Mouse (Mus musculus) cerebellum, adult (tissue): ENCODE results near the gene Plk3.

ENCODE experiments used
- ATAC-seq: cut with Nextera tagmentation; 2 replicates; pipeline ENCODE4 v1.9.2; 2017; ENCODE audit warnings: mild to moderate bottlenecking, moderate library complexity, mixed read lengths; ENCODE audit not compliant: insufficient number of reproducible peaks, low FRiP score, low TSS enrichment

Gene Plk3

DNA sequence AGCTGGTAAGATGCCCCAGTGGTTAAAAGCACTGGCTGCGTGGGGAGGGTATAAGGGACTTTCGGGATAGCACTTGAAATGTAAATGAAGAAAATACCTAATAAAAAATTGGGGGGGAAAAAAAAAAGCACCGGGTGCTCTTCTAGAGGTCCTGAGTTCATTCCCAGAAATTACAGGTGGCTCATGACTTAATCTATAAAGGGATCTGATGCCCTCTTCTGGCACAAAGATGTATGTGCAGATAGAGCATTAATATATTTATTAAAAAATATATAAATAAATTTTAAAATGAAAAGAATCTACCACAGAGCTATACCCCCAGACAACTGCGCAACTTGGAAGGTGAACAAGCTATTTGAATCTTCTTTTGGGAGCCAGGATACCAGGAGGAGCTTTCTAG, 6.8 kb upstream of the Plk3 start:
- no peak for ATAC-seq

GRCm38 (mm10) chr4:117139217-117139612, 5.5 kb upstream of the Plk3 start:
- ATAC-seq = no peak

- ATAC-seq = no peak
Observed at GRCm38 (mm10) chr4:117138295-117139216, 4.8 kb upstream of the Plk3 start.

DNA sequence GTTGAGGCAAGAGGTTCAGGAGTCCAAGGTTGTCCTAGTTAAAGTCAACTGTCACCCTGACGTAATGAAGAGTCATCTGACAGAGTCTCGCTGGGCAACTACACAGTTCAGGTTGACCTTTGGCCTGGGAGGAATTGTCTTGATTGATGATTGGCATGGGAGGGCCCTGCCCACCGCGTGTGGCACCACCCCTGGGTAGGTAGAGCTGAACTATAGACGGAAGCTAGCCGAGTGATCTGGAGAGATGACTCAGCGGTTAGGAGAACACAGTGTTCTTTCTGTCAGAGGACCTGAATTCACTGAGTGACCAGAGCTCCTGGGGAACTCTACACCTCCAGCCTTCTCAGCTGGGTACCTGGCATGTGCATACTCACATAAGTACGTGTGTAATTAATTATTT, 2.3 kb upstream of the Plk3 start:
- ATAC-seq = no peak

GRCm38 (mm10) chr4:117134601-117134995, 835 bp upstream of the Plk3 start:
- no peak for ATAC-seq

DNA sequence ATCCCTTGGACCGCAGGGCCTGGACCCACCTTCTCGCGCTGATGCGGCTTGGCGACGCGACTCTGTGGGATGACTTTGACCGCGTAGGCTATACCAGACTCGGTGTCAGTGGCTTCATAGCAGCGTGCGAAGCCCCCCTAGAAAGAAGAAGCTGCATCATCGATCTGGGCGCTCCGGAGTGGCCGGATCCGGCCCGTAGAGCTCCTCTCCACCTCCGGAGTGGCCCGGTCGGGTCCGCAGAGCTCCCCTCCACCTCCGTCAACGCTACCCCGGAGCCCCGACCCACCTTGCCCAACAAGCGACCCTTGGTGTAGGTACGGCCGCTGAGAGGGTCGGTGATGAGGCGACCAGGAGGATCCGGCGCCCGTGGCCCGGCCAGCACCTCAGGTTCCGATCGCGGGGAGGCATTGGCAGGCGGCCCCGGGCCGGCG, 382 bp downstream of the Plk3 start:
- peak; percentile 34 for ATAC-seq

DNA sequence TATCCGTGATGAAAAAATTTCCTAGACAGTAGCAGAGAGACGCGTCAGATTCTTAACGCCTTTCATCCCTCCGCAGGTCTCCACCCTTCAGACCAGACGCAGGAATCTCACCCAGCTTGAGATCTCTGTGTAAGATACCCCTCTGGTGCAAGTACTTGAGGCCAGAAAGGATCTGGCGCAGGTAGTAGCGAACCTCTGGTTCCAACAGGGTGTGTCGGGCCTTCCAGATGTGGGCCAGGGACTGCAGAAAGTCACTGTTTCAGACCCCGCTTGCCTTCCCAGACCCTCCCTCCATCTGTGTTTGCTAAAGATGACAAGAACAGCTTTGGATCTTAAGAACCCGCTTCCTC, 994 bp downstream of the Plk3 start:
- no peak for ATAC-seq

- no peak for ATAC-seq
Observed at GRCm38 (mm10) chr4:117131890-117132793, 1.6 kb downstream of the Plk3 start.

DNA sequence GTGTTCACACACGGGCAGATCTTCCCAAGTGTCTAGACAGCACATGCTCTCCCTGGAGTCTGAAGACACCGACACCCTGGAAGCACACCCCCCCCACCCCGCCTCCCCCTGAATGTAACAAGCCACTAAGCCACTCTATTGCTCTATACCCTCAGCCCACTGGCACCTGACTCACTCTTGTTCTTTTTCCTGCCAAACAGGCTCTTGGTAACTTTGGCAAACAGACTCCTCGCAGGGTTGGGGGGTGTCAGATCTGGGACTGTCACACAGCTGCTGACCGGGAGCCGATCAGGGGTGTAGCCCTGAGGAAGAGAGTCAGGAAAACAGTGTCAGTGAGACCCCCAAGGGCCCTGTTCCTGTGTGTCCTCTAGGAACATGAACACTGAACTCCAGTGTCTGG, 2.6 kb downstream of the Plk3 start:
- no peak for ATAC-seq

DNA sequence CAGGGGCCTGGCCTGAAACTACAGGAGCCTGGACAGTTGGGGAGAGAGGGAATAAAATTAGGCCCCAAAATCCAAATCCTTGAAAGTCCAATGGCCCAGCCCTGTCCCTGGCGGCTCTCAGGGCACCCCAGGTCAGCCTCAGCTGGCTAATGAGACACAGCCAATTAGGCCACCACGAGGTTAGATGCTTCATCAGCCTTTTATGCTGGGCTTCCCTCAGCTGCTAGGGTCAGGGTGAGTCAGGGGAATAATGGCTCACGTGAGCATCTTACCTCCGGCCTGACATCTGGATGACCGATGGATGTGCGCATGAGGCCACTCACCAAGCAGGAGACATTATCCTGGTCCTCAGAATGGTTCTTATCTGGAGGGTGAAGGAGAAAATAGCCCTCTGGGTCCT, 3.0 kb downstream of the Plk3 start:
- no peak for ATAC-seq

- no peak for ATAC-seq
Observed at GRCm38 (mm10) chr4:117127991-117128686, 5.6 kb downstream of the Plk3 start.

- ATAC-seq = no peak
Observed at GRCm38 (mm10) chr4:117126675-117127290, 7.0 kb downstream of the Plk3 start, which contains the start of gene Tctex1d4. Gene Tctex1d4, plus strand, starts transcription at chr4:117126794.

DNA sequence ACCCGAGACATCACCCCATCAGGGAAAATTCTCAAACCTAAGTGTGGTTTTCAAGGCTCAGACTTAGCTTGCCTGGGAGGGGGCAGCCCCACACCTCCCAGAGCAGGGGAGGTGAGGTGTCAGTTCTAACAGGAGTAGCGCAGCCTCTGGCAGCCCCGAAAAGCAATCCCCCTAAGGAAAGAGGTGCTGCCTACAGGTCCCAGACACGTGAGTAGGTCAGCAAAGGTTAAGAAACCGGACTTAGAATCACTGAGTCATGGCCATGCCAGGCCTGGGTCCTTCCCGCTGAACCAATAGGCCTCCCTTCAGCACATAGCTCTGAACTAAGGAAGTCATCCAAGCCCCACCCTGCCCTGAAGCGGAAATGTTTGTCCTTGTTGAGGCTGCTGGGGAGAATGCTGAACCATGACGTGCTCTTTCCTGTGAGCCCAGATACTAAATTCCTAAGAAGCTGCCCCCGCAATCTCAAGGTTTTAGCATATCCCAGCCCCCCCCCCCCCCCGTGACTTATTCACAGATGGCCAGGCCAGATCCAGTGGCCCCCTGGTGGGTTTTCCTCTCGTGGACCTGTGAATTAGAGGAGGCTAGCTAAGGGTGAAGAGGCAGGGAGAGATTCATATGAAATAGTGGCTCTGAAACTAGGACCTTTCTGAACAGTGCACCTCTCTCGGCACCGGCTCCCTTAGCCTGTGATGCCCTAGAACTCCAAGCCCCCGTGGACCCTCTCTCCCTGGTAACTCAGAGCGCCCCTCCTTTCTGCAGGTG, 7.7 kb downstream of the Plk3 start:
- no peak for ATAC-seq

GRCm38 (mm10) chr4:117125348-117125909, 8.3 kb downstream of the Plk3 start, which contains the start of gene Btbd19:
Gene Btbd19, minus strand, starts transcription at chr4:117125725.
- no peak for ATAC-seq

- no peak for ATAC-seq
Observed at GRCm38 (mm10) chr4:117124518-117125347, 9.0 kb downstream of the Plk3 start.

DNA sequence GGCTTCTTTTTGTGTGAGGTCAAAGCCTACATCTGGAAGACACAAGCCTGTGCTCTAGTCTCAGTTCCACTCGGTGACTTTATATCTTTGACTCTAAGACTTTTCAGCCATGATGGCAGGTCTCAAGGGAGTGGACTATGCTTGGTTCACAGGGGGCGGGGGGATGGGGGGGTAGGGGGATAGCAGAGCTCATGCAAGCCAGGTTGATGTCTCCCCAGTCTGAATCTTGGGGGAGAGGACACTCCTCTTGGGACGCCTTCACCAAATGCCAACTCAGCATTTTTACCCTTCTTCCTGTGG, 9.6 kb downstream of the Plk3 start:
- no peak for ATAC-seq

DNA sequence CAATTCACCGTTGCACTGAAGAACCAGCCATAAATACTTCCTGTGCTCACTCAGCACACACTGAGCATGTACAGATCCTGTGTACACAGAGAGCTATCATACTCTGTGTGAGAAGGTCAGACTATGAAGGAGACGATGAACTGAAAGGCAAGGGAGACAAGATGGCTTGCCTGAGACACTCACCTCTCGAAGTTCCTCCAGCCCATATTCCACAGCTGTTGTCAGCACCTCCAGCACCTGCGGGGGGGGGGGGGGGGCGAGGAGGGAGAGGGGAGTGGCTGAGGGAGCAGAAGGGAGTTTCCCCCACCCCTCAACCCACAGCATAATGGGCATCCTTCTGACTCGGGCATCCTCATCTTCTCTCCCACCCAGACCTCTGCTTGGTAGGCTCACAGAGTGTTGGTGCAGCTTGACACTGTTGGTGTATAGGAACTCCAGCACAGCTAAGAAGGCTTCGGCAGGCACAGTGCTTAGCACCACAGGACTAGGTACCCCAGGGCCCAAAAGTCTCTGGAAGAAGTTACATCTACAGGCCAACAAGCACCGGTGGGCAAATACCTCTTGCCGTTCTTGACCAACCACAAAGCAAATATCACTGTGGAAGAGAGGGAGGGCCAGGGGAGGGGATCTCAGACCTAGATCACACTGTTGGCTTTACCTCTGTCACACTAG, 10.1 kb downstream of the Plk3 start:
- ATAC-seq = no peak

DNA sequence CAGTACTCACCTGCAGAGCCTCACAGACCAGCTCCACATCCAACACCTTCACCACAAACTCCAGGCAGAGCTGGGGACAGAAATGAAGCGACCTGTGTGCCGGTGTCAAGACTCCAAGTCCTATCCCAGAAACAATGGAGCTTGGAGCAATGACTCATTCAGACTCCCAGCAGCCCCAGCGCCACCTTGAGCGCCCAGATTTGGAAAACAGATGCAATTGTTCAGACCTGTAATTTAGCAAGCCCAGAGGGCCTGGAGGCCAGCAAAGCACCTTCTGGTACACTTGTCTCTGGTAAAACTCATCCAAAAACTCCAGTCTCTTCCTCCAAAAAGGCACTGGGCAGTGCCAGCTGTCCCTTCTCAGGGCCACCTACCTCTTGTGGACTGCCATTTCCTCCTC, 11.6 kb downstream of the Plk3 start:
- ATAC-seq = no peak
